Mouse (Mus musculus) midbrain, embryonic 16.5 days (tissue): ENCODE data around the gene Lpar1. TPM values are rescaled to one million over a fixed set of nuclear protein-coding genes. Genes with fewer than 3 reads are reported as not detected.
A peak's percentile ranks its signal among the peaks of the same experiment; 100 is the strongest.

Experiments
- ATAC-seq: fragments of 200-750 bp; cut with Nextera tagmentation; 2 replicates; pipeline ENCODE4 v1.8.0; 2017; ENCODE audit warnings: moderate TSS enrichment
- H3K27ac ChIP-seq: fragments of 300-500 bp; sonication (generic); 2 replicates; pipeline ENCODE4 v1.5.1; 2014; ENCODE audit warnings: mild to moderate bottlenecking, low read length, mixed read lengths
- H3K27me3 ChIP-seq: fragments of 300-500 bp; sonication (generic); 2 replicates; pipeline ENCODE4 v1.6.1; 2014; ENCODE audit warnings: low read depth, low read length, mixed read lengths; ENCODE audit not compliant: control insufficient read depth, insufficient read depth
- H3K36me3 ChIP-seq: fragments of 300-500 bp; sonication (generic); 2 replicates; pipeline ENCODE4 v1.6.1; 2014; ENCODE audit warnings: mild to moderate bottlenecking, low read length, moderate library complexity, mixed read lengths; ENCODE audit not compliant: control insufficient read depth, insufficient read depth
- H3K4me1 ChIP-seq: fragments of 300-500 bp; sonication (generic); 2 replicates; pipeline ENCODE4 v1.6.1; 2014; ENCODE audit warnings: mild to moderate bottlenecking, low read length, mixed read lengths; ENCODE audit not compliant: control insufficient read depth, insufficient read depth
- H3K4me2 ChIP-seq: fragments of 300-500 bp; sonication (generic); 2 replicates; pipeline ENCODE4 v1.6.1; 2014; ENCODE audit warnings: mild to moderate bottlenecking, low read length, mixed read lengths
- H3K4me3 ChIP-seq: fragments of 300-500 bp; sonication (generic); 2 replicates; pipeline ENCODE4 v1.5.1; 2014; ENCODE audit warnings: low read depth, mild to moderate bottlenecking, low read length, moderate library complexity, mixed read lengths
- H3K9ac ChIP-seq: fragments of 300-500 bp; sonication (generic); 2 replicates; pipeline ENCODE4 v1.6.1; 2014; ENCODE audit warnings: low read depth, low read length, mixed read lengths
- H3K9me3 ChIP-seq: fragments of 300-500 bp; sonication (generic); replicated peaks from 2 replicates; pipeline ENCODE4 v1.6.1; 2014; ENCODE audit warnings: mild to moderate bottlenecking, low read length, mixed read lengths; ENCODE audit not compliant: control insufficient read depth, poor library complexity, severe bottlenecking
- WGBS: fragments of 180-500 bp; shearing (Covaris S2); extraction: QIAGEN DNeasy Blood & Tissue Kit; methylation state at CpG from one replicate; pipeline ENCODE4 v1.1.7; 2014; 5-methylcytosine and 5-hydroxymethylcytosine counted together
- polyA plus RNA-seq: library from polyadenylated mRNA; unstranded; fragments of >200 nt; fragmentation: Nextera tagmentation; extraction: Ambion mirVana; gene quantifications from 2 replicates; pipeline ENCODE4 v1.2.1, GENCODE M21; 2015

The Lpar1 gene
- polyA plus RNA-seq, result 20.9 and 23.8 TPM in 2 replicates

DNA sequence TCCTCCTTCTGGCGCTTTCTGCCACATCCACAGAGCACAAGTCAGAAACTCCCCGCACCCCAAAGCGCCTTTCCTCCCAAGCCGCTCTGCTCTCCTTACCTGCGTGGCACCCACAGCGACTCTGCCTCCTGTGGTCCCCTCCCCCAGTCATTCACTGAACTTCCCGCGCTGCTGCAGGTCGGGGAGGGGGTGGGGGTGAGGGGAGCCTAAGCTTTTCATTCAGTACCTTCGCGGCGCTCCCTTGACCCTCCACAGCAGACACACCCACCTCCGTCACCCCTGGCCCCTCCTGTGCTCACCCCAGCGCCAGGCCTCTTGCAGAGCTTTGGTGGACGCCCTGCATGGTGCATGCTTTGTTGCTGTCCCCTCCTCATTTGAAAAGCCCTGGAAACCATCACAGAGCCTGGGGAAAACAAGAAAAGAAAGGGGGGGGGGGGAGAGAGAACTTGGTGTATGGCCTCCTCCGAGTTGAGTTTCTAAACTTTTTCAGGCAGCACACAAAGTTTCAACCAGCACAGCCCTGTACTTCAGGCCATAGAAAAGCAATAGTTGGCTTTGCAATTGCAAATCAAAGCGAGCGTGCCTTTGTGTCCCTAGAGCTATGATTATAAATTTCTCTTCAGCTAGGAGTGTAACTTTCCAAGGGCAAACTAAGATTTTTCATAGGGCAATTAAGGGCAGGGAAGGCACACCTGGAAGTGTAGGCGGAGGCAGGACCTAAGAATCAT lies at the start of gene Lpar1:
Lpar1 (minus strand) TSS at position 268 of the 728 bp plus-strand sequence.
- H3K4me3 ChIP-seq, result peak within 1 kb of the TSS; percentile 48
- no peak within 1 kb of the TSS for H3K27ac ChIP-seq
- H3K36me3 ChIP-seq, result no peaks in the 10 kb centered on the region
- peak within 1 kb of the TSS; percentile 57 for H3K9ac ChIP-seq
- peak within 1 kb of the TSS; percentile 97 for H3K4me2 ChIP-seq
- ATAC-seq, result peak; percentile 75
- no peaks in the 10 kb centered on the region for H3K9me3 ChIP-seq
- H3K27me3 ChIP-seq, result no peaks in the 10 kb centered on the region; the same call in 1 of the 2 replicates
- H3K4me1 ChIP-seq, result peaks cover 10% of the 10 kb centered on the region
- WGBS, result 6% methylated on average over 19 of the region's 19 CpGs

DNA sequence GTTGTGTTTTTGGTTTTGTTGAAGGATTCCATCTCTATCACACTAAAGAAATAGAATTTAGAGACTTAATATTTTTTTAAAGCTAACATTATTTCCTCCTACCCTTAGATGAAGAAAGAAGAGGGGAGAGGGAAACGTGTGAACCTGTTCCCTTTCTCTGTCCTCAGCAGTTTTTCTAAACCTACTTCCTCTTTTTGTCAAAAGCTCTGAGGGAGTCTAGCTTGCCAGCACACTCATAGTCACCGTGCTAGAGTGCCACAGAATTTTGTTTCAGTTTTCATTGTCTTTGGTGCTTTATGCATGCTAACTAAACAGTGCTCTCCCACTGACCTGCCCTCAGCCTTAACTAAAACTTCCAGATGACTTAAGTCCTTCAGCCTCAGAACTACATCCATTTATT lies 32.2 kb upstream of the Lpar1 start:
- Histone ChIP-seq H3K9ac (no peak overlapping the region), H3K9me3 (no peaks in the 10 kb centered on the region), H3K27ac (no peak overlapping the region), H3K4me3 (no peak overlapping the region), H3K36me3 (no peaks in the 10 kb centered on the region), H3K4me1 (no peaks in the 10 kb centered on the region), H3K27me3 (no peaks in the 10 kb centered on the region), H3K4me2 (no peak overlapping the region)
- WGBS, result 22% methylated on average over 2 of the region's 2 CpGs
- no peak for ATAC-seq

DNA sequence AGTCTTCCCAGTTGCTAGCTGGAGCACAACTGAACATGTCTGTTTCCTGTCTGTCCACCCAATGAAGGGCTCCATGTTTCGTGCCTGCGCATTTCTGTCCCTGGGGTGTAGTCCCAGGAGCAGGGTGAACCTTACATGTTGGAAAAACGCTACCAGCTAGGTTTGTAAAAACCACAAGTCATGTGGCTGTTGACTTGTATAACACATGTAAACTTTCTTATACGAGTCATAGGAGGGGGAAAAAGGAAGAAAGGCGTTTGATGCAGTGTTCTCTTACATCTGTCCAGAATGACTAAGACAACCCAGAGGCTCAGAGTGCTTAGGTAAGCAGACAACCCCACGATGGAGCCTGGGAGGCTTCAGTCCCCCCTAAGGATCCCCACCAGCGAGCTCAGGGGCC lies 27.5 kb upstream of the Lpar1 start:
- no peaks in the 10 kb centered on the region for H3K4me1 ChIP-seq
- no peak overlapping the region for H3K4me3 ChIP-seq
- no peaks in the 10 kb centered on the region for H3K9me3 ChIP-seq
- H3K27ac ChIP-seq, result no peak overlapping the region
- no peak overlapping the region for H3K9ac ChIP-seq
- WGBS, result 86% methylated on average over 7 of the region's 7 CpGs
- no peak for ATAC-seq
- no peak overlapping the region for H3K4me2 ChIP-seq
- no peaks in the 10 kb centered on the region for H3K27me3 ChIP-seq
- no peaks in the 10 kb centered on the region for H3K36me3 ChIP-seq

DNA sequence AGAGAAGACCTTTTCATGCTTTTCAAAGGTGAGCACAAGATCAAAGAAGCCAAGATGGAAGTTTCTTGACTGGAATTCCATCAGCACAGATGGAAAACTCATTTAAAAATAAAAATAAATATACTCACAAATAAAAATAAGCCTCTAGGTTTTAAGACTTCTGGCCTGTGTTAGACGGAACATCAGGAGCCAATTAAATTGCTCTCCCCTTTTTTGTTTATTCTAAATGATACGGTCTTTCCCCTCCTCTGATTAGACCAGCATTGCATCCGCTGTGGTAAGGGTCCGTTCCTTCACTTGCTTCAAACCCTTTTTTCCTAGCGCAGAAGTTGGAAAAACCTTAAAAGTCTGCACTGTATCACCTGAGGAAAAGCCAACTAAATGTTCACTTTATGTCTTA lies 26.8 kb upstream of the Lpar1 start:
- no peak for ATAC-seq
- no peak overlapping the region for H3K27ac ChIP-seq
- no peaks in the 10 kb centered on the region for H3K9me3 ChIP-seq
- WGBS, result 91% methylated on average over 5 of the region's 5 CpGs
- H3K36me3 ChIP-seq, result no peaks in the 10 kb centered on the region
- H3K4me3 ChIP-seq, result no peak overlapping the region
- H3K4me2 ChIP-seq, result no peak overlapping the region
- H3K9ac ChIP-seq, result no peak overlapping the region
- H3K27me3 ChIP-seq, result no peaks in the 10 kb centered on the region
- no peaks in the 10 kb centered on the region for H3K4me1 ChIP-seq

DNA sequence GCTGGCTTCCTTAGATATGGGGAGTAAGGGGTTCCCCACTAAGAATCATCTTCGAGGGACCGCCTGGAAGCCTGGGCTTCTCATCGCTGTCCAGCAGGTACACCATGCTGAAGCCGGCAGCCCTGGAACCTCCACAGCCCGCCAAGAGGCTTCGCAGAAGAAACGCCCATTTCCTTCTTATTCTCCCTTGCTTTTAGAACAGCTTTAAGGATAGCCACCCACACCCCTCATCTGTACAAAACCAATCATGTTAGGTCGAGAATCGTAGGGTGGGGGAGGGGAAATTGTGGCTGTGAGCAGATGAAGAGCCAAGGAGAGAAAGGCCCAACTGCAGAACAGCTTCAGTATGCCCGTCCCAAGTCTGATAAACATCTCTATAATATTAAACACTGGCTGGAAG lies 26.4 kb upstream of the Lpar1 start:
- no peaks in the 10 kb centered on the region for H3K4me1 ChIP-seq
- H3K27me3 ChIP-seq, result no peaks in the 10 kb centered on the region
- no peaks in the 10 kb centered on the region for H3K36me3 ChIP-seq
- no peak for ATAC-seq
- 81% methylated on average over 10 of the region's 10 CpGs for WGBS
- no peak overlapping the region for H3K4me3 ChIP-seq
- no peak overlapping the region for H3K27ac ChIP-seq
- no peak overlapping the region for H3K9ac ChIP-seq
- H3K4me2 ChIP-seq, result no peak overlapping the region
- H3K9me3 ChIP-seq, result no peaks in the 10 kb centered on the region

DNA sequence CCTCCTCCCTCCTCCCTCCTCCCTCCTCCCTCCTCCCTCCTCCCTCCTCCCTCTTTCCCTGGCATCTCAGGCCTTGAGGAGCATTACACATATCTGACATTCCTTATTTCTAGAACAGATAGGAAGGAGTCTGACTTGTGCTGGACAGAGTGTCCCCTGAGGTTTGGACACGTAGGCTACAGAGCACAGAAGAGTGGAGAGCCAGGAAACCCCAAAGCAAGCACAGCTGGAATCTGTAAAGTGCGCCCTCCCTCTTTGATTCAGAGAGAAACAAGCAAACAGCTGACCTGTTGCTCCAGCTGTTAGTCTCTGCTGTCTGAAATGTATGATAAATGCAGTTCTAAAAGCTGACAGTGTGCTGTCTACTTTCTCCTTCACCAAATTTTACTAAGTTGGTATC lies 24.8 kb upstream of the Lpar1 start:
- no peaks in the 10 kb centered on the region for H3K27me3 ChIP-seq
- H3K9me3 ChIP-seq, result no peaks in the 10 kb centered on the region
- no peak overlapping the region for H3K4me2 ChIP-seq
- no peak overlapping the region for H3K4me3 ChIP-seq
- H3K36me3 ChIP-seq, result no peaks in the 10 kb centered on the region
- H3K9ac ChIP-seq, result no peak overlapping the region
- no peak for ATAC-seq
- H3K4me1 ChIP-seq, result no peaks in the 10 kb centered on the region
- no peak overlapping the region for H3K27ac ChIP-seq
- 48% methylated on average over 2 of the region's 2 CpGs for WGBS

DNA sequence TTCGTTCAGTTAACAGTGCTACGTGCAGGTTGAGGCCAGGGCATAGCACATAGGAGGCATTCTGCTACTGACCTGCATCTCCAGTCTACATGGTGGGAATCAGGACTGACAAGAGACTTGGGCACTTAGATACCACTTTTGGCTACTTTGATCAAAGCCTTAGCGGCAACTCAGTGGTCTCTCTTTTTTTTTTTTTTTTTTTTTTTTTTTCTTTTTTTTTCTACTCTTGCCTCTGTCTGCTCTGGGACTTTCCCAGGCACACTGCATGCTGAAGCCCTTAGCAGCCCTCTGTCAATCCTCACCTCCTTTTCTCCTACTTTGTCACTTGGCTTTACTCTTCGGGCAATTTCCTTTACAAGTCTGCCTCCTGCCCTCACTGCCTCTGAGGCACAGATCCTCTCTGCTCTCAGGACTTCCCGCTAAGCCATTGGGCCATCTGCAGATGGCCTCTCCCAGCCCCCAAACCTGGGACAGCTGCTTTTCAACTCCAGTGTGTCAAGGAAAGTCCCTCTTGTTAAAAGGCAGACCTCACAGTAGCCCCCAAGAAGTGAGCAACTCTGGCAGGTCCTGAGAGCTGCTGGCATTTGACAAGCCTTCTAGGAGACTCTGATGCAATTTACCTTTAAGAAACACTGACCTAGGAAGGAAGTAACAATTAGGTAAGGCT lies 23.8 kb upstream of the Lpar1 start:
- H3K9ac ChIP-seq, result no peak overlapping the region
- no peak overlapping the region for H3K4me3 ChIP-seq
- no peak overlapping the region for H3K4me2 ChIP-seq
- H3K27ac ChIP-seq, result no peak overlapping the region
- WGBS, result 52% methylated on average over 5 of the region's 5 CpGs
- H3K27me3 ChIP-seq, result no peaks in the 10 kb centered on the region
- no peaks in the 10 kb centered on the region for H3K9me3 ChIP-seq
- no peak for ATAC-seq
- no peaks in the 10 kb centered on the region for H3K4me1 ChIP-seq
- no peaks in the 10 kb centered on the region for H3K36me3 ChIP-seq

DNA sequence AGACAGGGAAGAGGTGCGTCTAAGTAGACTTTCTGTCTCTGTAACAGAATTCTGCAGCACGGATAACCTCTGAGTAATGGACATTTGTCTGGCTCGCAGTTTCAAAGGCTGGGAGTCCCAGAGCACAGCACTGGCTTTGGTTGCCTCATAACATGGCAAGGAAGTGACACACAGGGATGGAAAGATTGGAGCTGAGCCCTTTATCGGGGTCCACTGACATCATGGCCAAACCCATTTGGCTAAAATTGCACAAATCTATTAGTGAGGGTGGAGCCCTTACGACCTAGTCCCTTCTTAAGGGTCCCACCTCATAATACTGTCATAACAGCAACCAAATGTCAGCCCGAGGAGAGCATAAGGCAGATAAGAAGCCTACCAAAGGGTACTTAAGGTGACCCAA lies 22.1 kb upstream of the Lpar1 start:
- H3K4me1 ChIP-seq, result no peaks in the 10 kb centered on the region
- no peak for ATAC-seq
- H3K27ac ChIP-seq, result no peak overlapping the region
- no peak overlapping the region for H3K4me3 ChIP-seq
- 91% methylated on average over 6 of the region's 6 CpGs for WGBS
- H3K36me3 ChIP-seq, result no peaks in the 10 kb centered on the region
- H3K9me3 ChIP-seq, result no peaks in the 10 kb centered on the region
- H3K9ac ChIP-seq, result no peak overlapping the region
- no peaks in the 10 kb centered on the region for H3K27me3 ChIP-seq
- H3K4me2 ChIP-seq, result no peak overlapping the region

DNA sequence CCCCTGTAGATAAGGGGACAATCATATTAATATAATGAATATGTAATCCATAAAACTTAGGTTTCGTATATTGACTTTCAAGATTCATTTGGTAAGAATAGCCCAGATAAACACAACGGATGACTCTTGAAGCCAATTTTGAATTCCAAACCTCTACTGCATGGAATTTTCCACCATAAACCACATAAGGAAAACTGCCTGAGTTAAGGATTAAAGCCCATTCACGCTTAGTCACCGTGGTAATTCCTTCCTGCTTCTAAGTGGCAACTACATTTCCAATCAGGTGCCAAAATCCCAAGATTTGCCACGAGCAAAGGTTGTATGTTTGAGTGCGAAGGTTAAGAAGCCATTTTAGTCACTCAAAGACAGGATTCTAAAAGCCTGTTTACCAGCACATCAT lies 20.3 kb upstream of the Lpar1 start:
- H3K9me3 ChIP-seq, result no peaks in the 10 kb centered on the region
- no peaks in the 10 kb centered on the region for H3K27me3 ChIP-seq
- no peak overlapping the region for H3K4me2 ChIP-seq
- no peak overlapping the region for H3K27ac ChIP-seq
- ATAC-seq, result no peak
- no peak overlapping the region for H3K9ac ChIP-seq
- 67% methylated on average over 6 of the region's 6 CpGs for WGBS
- no peaks in the 10 kb centered on the region for H3K36me3 ChIP-seq
- H3K4me1 ChIP-seq, result no peaks in the 10 kb centered on the region
- no peak overlapping the region for H3K4me3 ChIP-seq
